Mouse (Mus musculus): ENCODE data around the gene Bche. TPM values are rescaled to one million over a fixed set of nuclear protein-coding genes. Genes with fewer than 3 reads are reported as not detected.
A peak's percentile ranks its signal among the peaks of the same experiment; 100 is the strongest.

Bche gene
- polyA plus RNA-seq, 1 experiment from 2014 or later: 6.7 TPM

GRCm38 (mm10) chr3:73667245-73668131, 40.7 kb downstream of the Bche start:
- peak; percentile 56 for ATAC-seq
- H3K27ac ChIP-seq: no peak overlapping the region
- 65% methylated on average over 3 of the region's 3 CpGs for WGBS

DNA sequence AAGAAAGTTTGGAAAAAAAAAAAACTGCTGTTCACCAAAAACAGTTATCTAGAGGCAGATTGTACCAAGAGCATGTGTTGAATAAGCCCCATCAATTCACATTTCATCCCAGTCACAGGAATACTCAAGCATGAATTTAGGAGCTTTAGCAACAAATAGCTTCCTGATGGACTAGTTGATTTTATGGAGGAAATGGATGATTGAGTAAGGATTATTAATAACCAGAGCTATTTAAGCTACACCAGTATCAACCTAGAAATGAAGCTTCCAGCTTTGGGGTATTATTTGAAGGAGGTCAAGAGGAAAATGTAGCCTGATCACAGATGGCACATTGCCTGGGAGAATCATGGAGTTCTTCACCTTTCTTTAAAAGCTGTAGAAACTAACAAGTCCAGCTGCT, 57.9 kb downstream of the Bche start:
- Histone ChIP-seq H3K36me3 (no peaks in the 10 kb centered on the region), H3K4me1 (replicated peaks) (no peaks in the 10 kb centered on the region), H3K4me3 (replicated peaks) (no peak overlapping the region), H3K27me3 (replicated peaks) (no peaks in the 10 kb centered on the region), H3K27ac (no peak overlapping the region), H3K9ac (no peak overlapping the region), H3K4me2 (replicated peaks) (no peak overlapping the region), H3K9me3 (no peaks in the 10 kb centered on the region)
- ATAC-seq: no peak

More at GRCm38 (mm10) chr3:73667245-73668131, 40.7 kb downstream of the Bche start:
- H3K9me3 ChIP-seq: no peaks in the 10 kb centered on the region
- H3K4me1 ChIP-seq (replicated peaks): no peaks in the 10 kb centered on the region
- H3K4me3 ChIP-seq (replicated peaks): no peak overlapping the region
- no peaks in the 10 kb centered on the region for H3K27me3 ChIP-seq (replicated peaks)
- H3K4me2 ChIP-seq (replicated peaks): no peak overlapping the region
- no peak overlapping the region for H3K9ac ChIP-seq
- H3K36me3 ChIP-seq: no peaks in the 10 kb centered on the region

GRCm38 (mm10) chr3:73647064-73647463, 61.2 kb downstream of the Bche start:
- Histone ChIP-seq H3K4me2 (replicated peaks) (no peak overlapping the region), H3K36me3 (no peaks in the 10 kb centered on the region), H3K9me3 (no peaks in the 10 kb centered on the region), H3K9ac (no peak overlapping the region), H3K27ac (no peak overlapping the region), H3K4me1 (replicated peaks) (no peaks in the 10 kb centered on the region), H3K27me3 (replicated peaks) (no peaks in the 10 kb centered on the region), H3K4me3 (replicated peaks) (no peak overlapping the region)
- no peak for ATAC-seq
- WGBS: 84% methylated on average over 2 of the region's 2 CpGs

- H3K36me3 ChIP-seq: no peaks in the 10 kb centered on the region
- H3K4me2 ChIP-seq (replicated peaks): no peak overlapping the region
- H3K4me3 ChIP-seq (replicated peaks): no peak overlapping the region
- no peaks in the 10 kb centered on the region for H3K4me1 ChIP-seq (replicated peaks)
- WGBS: 81% methylated on average over 2 of the region's 2 CpGs
- H3K9me3 ChIP-seq: no peaks in the 10 kb centered on the region
- no peak overlapping the region for H3K9ac ChIP-seq
- ATAC-seq: no peak
- no peak overlapping the region for H3K27ac ChIP-seq
- no peaks in the 10 kb centered on the region for H3K27me3 ChIP-seq (replicated peaks)
These were observed 96.8 kb downstream of the Bche start for GRCm38 (mm10) chr3:73611421-73611820.

- Histone ChIP-seq H3K4me2 (replicated peaks) (no peak overlapping the region), H3K9ac (no peak overlapping the region), H3K4me3 (replicated peaks) (no peak overlapping the region), H3K4me1 (replicated peaks) (no peaks in the 10 kb centered on the region), H3K9me3 (no peaks in the 10 kb centered on the region), H3K27me3 (replicated peaks) (no peaks in the 10 kb centered on the region), H3K36me3 (no peaks in the 10 kb centered on the region), H3K27ac (no peak overlapping the region)
- ATAC-seq: no peak
- 85% methylated on average over 5 of the region's 5 CpGs for WGBS
These were observed 116.3 kb downstream of the Bche start for GRCm38 (mm10) chr3:73591757-73592533.
